Mouse (Mus musculus) liver, adult 2 months (tissue): ENCODE measurements around the gene Cpeb3. TPM values are rescaled to one million over a fixed set of nuclear protein-coding genes. Genes with fewer than 3 reads are reported as not detected.

Source experiments
- DNase-seq: peaks from one replicate; pipeline ENCODE4 v3.0.0-alpha.2; 2011; ENCODE audit warnings: low read depth, low spot score; ENCODE audit errors: extremely low read depth
- H3K27ac ChIP-seq: fragments of 200-500 bp; replicated peaks from 2 replicates; pipeline ENCODE4 v1.5.1; 2012; ENCODE audit warnings: low read depth, mild to moderate bottlenecking, control low read depth, inconsistent platforms, low read length; ENCODE audit not compliant: insufficient read depth
- H3K27me3 ChIP-seq: fragments of 200-500 bp; 2 replicates; pipeline ENCODE4 v1.6.1; 2012; ENCODE audit warnings: mild to moderate bottlenecking, moderate library complexity, low read length, inconsistent platforms; ENCODE audit not compliant: control insufficient read depth, insufficient read depth
- H3K36me3 ChIP-seq: fragments of 200-500 bp; 2 replicates; pipeline ENCODE4 v1.6.1; 2012; ENCODE audit warnings: low read length, inconsistent platforms; ENCODE audit not compliant: control insufficient read depth, insufficient read depth
- H3K4me1 ChIP-seq: fragments of 200-500 bp; 2 replicates; pipeline ENCODE4 v1.6.1; 2011; ENCODE audit warnings: low read length; ENCODE audit not compliant: control insufficient read depth, insufficient read depth
- H3K4me3 ChIP-seq: fragments of 200-500 bp; 2 replicates; pipeline ENCODE4 v1.5.1; 2011; ENCODE audit warnings: low read depth, mild to moderate bottlenecking, control low read depth, low read length, moderate library complexity; ENCODE audit not compliant: insufficient read depth
- H3K79me2 ChIP-seq: fragments of 200-500 bp; 2 replicates; pipeline ENCODE4 v1.6.1; 2012; ENCODE audit warnings: inconsistent platforms, mild to moderate bottlenecking, low read length, moderate library complexity; ENCODE audit not compliant: control insufficient read depth, insufficient read depth
- H3K9ac ChIP-seq: fragments of 200-500 bp; 2 replicates; pipeline ENCODE4 v1.6.1; 2012; ENCODE audit warnings: low read depth, mild to moderate bottlenecking, control low read depth, inconsistent platforms, low read length
- CTCF ChIP-seq: fragments of 200-500 bp; IDR thresholded peaks from 2 replicates; pipeline ENCODE4 v1.5.1; 2011; ENCODE audit warnings: low read depth, low read length, control low read depth
- POLR2A ChIP-seq: fragments of 200-500 bp; IDR thresholded peaks from 2 replicates; pipeline ENCODE4 v1.6.1; 2011; ENCODE audit warnings: low read length, control low read depth; ENCODE audit not compliant: insufficient read depth; ENCODE audit errors: extremely low read depth
- WGBS: fragments of 180-500 bp; shearing (Covaris S2); methylation state at CpG from one replicate; pipeline ENCODE4 v1.1.7; 2018; 5-methylcytosine and 5-hydroxymethylcytosine counted together
- polyA plus RNA-seq: library from polyadenylated mRNA; depleted of rRNA; stranded (reverse); fragments of >200 nt; gene quantifications from 2 replicates; pipeline ENCODE4 v1.2.3, GENCODE M21; 2012
- total RNA-seq: library from RNA; depleted of rRNA; stranded (reverse); fragments of >200 nt; gene quantifications from 2 replicates; pipeline ENCODE4 v1.2.3, GENCODE M21; 2014

Cpeb3 gene
- total and polyA plus RNA-seq, 2 experiments = 4.3 to 6.4 TPM

- no peaks in the 10 kb centered on the region for H3K27me3 ChIP-seq
- H3K27ac ChIP-seq = no peak overlapping the region
- TF ChIP-seq CTCF = no peak
- TF ChIP-seq POLR2A = no peak
- H3K36me3 ChIP-seq = no peaks in the 10 kb centered on the region; the same call in 1 of the 2 replicates
- no peak overlapping the region for H3K9ac ChIP-seq
- H3K4me1 ChIP-seq = 0 out of 2 replicates have a peak, but pooled peaks cover 2% of the 10 kb centered on the region
- H3K79me2 ChIP-seq = no peaks in the 10 kb centered on the region; the same call in 1 of the 2 replicates
- 94% methylated on average over 4 of the region's 4 CpGs for WGBS
- H3K4me3 ChIP-seq = no peak overlapping the region
- DNase-seq = no peak
Observed at GRCm38 (mm10) chr19:37133666-37134065, 74.7 kb downstream of the Cpeb3 start.

- no peaks in the 10 kb centered on the region; the same call in 1 of the 2 replicates for H3K79me2 ChIP-seq
- no peak overlapping the region for H3K4me3 ChIP-seq
- no peak overlapping the region for H3K9ac ChIP-seq
- no peaks in the 10 kb centered on the region; the same call in 1 of the 2 replicates for H3K36me3 ChIP-seq
- no peak for TF ChIP-seq CTCF
- TF ChIP-seq POLR2A = no peak
- no peak overlapping the region for H3K27ac ChIP-seq
- no peak for DNase-seq
- WGBS = 98% methylated on average over 1 of the region's 1 CpGs
- H3K4me1 ChIP-seq = peaks cover 2% of the 10 kb centered on the region; the same call in 1 of the 2 replicates
- no peaks in the 10 kb centered on the region for H3K27me3 ChIP-seq
Observed at GRCm38 (mm10) chr19:37131660-37132059, 76.7 kb downstream of the Cpeb3 start.

GRCm38 (mm10) chr19:37128461-37128860 lies 79.9 kb downstream of the Cpeb3 start:
- H3K9ac ChIP-seq = no peak overlapping the region
- no peaks in the 10 kb centered on the region for H3K79me2 ChIP-seq
- H3K27me3 ChIP-seq = no peaks in the 10 kb centered on the region
- 93% methylated on average over 4 of the region's 4 CpGs for WGBS
- no peak overlapping the region for H3K4me3 ChIP-seq
- H3K36me3 ChIP-seq = peaks cover 6% of the 10 kb centered on the region
- no peak for TF ChIP-seq POLR2A
- no peak for TF ChIP-seq CTCF
- DNase-seq = no peak
- peaks cover 4% of the 10 kb centered on the region; the same call in 1 of the 2 replicates for H3K4me1 ChIP-seq
- no peak overlapping the region for H3K27ac ChIP-seq

DNA sequence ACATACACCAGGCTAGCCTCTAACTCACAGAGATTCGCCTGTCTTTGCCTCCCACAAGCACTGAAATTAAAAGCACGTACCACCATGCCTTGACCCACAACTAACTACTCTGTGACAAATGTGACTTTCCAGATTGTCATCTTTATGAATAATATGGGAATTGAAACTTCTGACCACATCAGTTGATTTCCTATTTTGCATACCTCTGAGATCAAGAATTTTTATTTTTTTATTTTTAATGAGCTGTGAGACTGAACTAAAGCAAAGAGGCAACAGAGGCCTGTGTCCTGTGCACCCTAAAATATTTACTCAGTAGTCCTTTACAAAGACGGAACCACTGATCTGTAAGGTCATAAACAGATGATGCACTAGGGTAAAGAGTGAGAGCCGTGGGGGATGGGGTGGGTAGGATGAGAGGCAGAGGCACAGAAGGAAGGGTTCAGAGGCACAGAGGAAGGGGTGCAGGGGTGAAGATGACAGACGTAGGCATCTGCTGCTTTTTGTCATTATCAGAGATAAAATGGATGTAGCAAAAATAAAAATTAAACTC lies 81.3 kb downstream of the Cpeb3 start:
- no peak for DNase-seq
- 75% methylated on average over 5 of the region's 5 CpGs for WGBS
- TF ChIP-seq CTCF = no peak
- TF ChIP-seq POLR2A = no peak

DNA sequence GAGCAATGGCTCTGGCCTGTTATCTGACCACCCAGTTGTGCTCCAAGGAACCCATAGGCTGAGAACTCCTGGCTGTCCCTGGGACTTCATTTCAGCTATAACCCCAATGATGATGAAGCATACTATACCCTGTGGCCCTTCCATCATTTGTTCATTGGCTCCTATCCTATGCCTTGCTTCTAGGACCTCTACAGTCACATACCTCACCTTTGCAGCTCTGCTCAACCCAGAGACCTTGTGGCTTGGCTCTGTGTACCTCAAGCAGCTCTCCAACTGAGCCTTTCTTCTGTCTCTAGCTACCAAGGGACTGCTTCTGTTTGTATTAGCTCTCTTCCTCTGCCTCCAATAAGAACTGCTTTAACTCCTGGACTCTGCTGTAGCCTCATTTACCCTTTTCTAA lies 83.4 kb downstream of the Cpeb3 start:
- Histone ChIP-seq H3K4me1 (peaks cover 2% of the 10 kb centered on the region; the same call in 1 of the 2 replicates), H3K27me3 (no peaks in the 10 kb centered on the region), H3K27ac (no peak overlapping the region), H3K36me3 (peaks cover 6% of the 10 kb centered on the region), H3K4me3 (no peak overlapping the region), H3K79me2 (no peaks in the 10 kb centered on the region; the same call in 1 of the 2 replicates), H3K9ac (no peak overlapping the region)
- no peak for DNase-seq
- no peak for TF ChIP-seq POLR2A
- no peak for TF ChIP-seq CTCF

More for the DNA sequence above, 81.3 kb downstream of the Cpeb3 start:
- no peak overlapping the region for H3K4me3 ChIP-seq
- no peak overlapping the region for H3K27ac ChIP-seq
- H3K27me3 ChIP-seq = no peaks in the 10 kb centered on the region
- H3K9ac ChIP-seq = no peak overlapping the region
- H3K4me1 ChIP-seq = peaks cover 2% of the 10 kb centered on the region; the same call in 1 of the 2 replicates
- peaks cover 6% of the 10 kb centered on the region for H3K36me3 ChIP-seq
- no peaks in the 10 kb centered on the region for H3K79me2 ChIP-seq

GRCm38 (mm10) chr19:37119281-37119680 lies 89.1 kb downstream of the Cpeb3 start:
- TF ChIP-seq CTCF = no peak
- no peak for TF ChIP-seq POLR2A
- DNase-seq = no peak
- WGBS = 76% methylated on average over 2 of the region's 2 CpGs

More at GRCm38 (mm10) chr19:37119281-37119680, 89.1 kb downstream of the Cpeb3 start:
- no peak overlapping the region for H3K27ac ChIP-seq
- H3K79me2 ChIP-seq = no peaks in the 10 kb centered on the region; the same call in 1 of the 2 replicates
- no peak overlapping the region for H3K4me3 ChIP-seq
- H3K36me3 ChIP-seq = 0 out of 2 replicates have a peak, but pooled peaks cover under 1% of the 10 kb centered on the region
- H3K4me1 ChIP-seq = no peaks in the 10 kb centered on the region
- H3K27me3 ChIP-seq = no peaks in the 10 kb centered on the region
- no peak overlapping the region for H3K9ac ChIP-seq
